In genomic region chr7:71050825-71051224, GRCm38 (mm10) we compare ENCODE assay signal across 28 mouse cellular contexts.
"Had no signal": no experiment of that assay in that cellular context is flagged by ENCODE, and none has a peak within 500 bp of the region (broad histone marks: within the 10 kb centered on the region; RNA-seq: fewer than 3 reads in every experiment).

No protein-coding gene starts in this region.

- H3K27ac ChIP-seq: gastrocnemius, adult 2 months; heart, adult 2 months; heart, embryonic 13.5 days; heart, embryonic 15.5 days; hindbrain, embryonic 13.5 days; hindbrain, embryonic 15.5 days; hindbrain, postnatal 0 days; kidney, embryonic 15.5 days; kidney, postnatal 0 days; limb, embryonic 10.5 days; limb, embryonic 12.5 days; liver, embryonic 13.5 days had no signal

- H3K9me3 ChIP-seq: heart, embryonic 13.5 days; heart, embryonic 15.5 days; hindbrain, embryonic 13.5 days; hindbrain, embryonic 15.5 days; kidney, embryonic 15.5 days; limb, embryonic 10.5 days; limb, embryonic 12.5 days; liver, embryonic 13.5 days had no signal

- H3K4me3 ChIP-seq: gastrocnemius, adult 2 months; heart, adult 2 months; heart, embryonic 13.5 days; heart, embryonic 15.5 days; hindbrain, embryonic 13.5 days; hindbrain, embryonic 15.5 days; kidney, embryonic 15.5 days; limb, embryonic 10.5 days; limb, embryonic 12.5 days; liver, embryonic 13.5 days had no signal

- H3K36me3 ChIP-seq: heart, embryonic 13.5 days; heart, embryonic 15.5 days; hindbrain, embryonic 13.5 days; hindbrain, embryonic 15.5 days; kidney, embryonic 15.5 days; limb, embryonic 10.5 days; limb, embryonic 12.5 days; liver, embryonic 13.5 days had no signal

- H3K27me3 ChIP-seq: heart, embryonic 13.5 days; heart, embryonic 15.5 days; hindbrain, embryonic 13.5 days; hindbrain, embryonic 15.5 days; kidney, embryonic 15.5 days; liver, embryonic 13.5 days had no signal

- H3K9ac ChIP-seq: heart, embryonic 13.5 days; heart, embryonic 15.5 days; hindbrain, embryonic 13.5 days; hindbrain, embryonic 15.5 days; kidney, embryonic 15.5 days; limb, embryonic 12.5 days; liver, embryonic 13.5 days had no signal

- H3K4me1 ChIP-seq: heart, embryonic 15.5 days; liver, embryonic 13.5 days had no signal

- H3K4me2 ChIP-seq: heart, embryonic 11.5 days; heart, embryonic 13.5 days; heart, embryonic 15.5 days; hindbrain, embryonic 13.5 days; hindbrain, embryonic 15.5 days; kidney, embryonic 15.5 days; limb, embryonic 12.5 days; liver, embryonic 11.5 days; liver, embryonic 13.5 days had no signal

- DNase-seq: gastrocnemius, adult 2 months; gastrocnemius, postnatal 10 days; gastrocnemius, postnatal 25 days; heart, adult 11 months; heart, adult 2 months; heart, postnatal 14 days; heart, postnatal 36 days; kidney, adult 11 months; kidney, adult 2 months; kidney, adult 9 months; kidney, postnatal 14 days; kidney, postnatal 36 days; layer of hippocampus, adult 9-11 months; layer of hippocampus, postnatal 36 days; liver; liver, embryonic 13.5 days had no signal

- ATAC-seq: hindbrain, postnatal 0 days; intestine, embryonic 16.5 days had no signal
